Mouse (Mus musculus) MEL (cell line): ENCODE results near the gene Josd2. TPM values are rescaled to one million over a fixed set of nuclear protein-coding genes. Genes with fewer than 3 reads are reported as not detected.

Experiments used
- DNase-seq: peaks from one replicate; pipeline ENCODE4 v3.0.0; 2011; ENCODE audit warnings: low read depth, low spot score
- H3K27ac ChIP-seq: 2 replicates; pipeline ENCODE4 v1.5.1; 2012; ENCODE audit warnings: low read depth, mild to moderate bottlenecking, control low read depth, low read length, moderate library complexity; ENCODE audit not compliant: control insufficient read depth
- H3K27me3 ChIP-seq, 2 experiments: fragments of 150-350 bp in 1 of 2; sonication (generic) in 1 of 2; 2 replicates each; pipeline ENCODE4 v1.6.1; 2012; ENCODE audit warnings: low read length in 2 of 2, mild to moderate bottlenecking in 2 of 2, improper control_type of control experiment in 1 of 2, moderate library complexity in 1 of 2; ENCODE audit not compliant: insufficient read depth in 2 of 2, control insufficient read depth in 1 of 2
- H3K36me3 ChIP-seq, 2 experiments: 2 replicates each; pipeline ENCODE4 v1.6.1; 2012 to 2014; ENCODE audit warnings: low read length in 2 of 2, improper control_type of control experiment in 1 of 2, inconsistent platforms in 1 of 2, mild to moderate bottlenecking in 1 of 2; ENCODE audit not compliant: insufficient read depth in 2 of 2, control insufficient read depth in 1 of 2
- H3K4me1 ChIP-seq, 2 experiments: fragments of 150-350 bp in 1 of 2; sonication (generic) in 1 of 2; 2 replicates each; pipeline ENCODE4 v1.6.1; 2012; ENCODE audit warnings: low read length in 2 of 2, improper control_type of control experiment in 1 of 2, mild to moderate bottlenecking in 1 of 2; ENCODE audit not compliant: insufficient read depth in 2 of 2, control insufficient read depth in 1 of 2
- H3K4me3 ChIP-seq, 2 experiments: fragments of 150-350 bp in 1 of 2; sonication (generic) in 1 of 2; 2 replicates each; pipeline ENCODE4 v1.5.1; 2012; ENCODE audit warnings: low read depth in 2 of 2, low read length in 2 of 2, mild to moderate bottlenecking in 2 of 2, moderate library complexity in 2 of 2, control low read depth in 1 of 2, improper control_type of control experiment in 1 of 2; ENCODE audit not compliant: control insufficient read depth in 1 of 2, insufficient read depth in 1 of 2
- H3K79me2 ChIP-seq: 2 replicates; pipeline ENCODE4 v1.6.1; 2012; ENCODE audit warnings: mild to moderate bottlenecking, low read length, moderate library complexity; ENCODE audit not compliant: control insufficient read depth, poor library complexity, insufficient read depth
- H3K9ac ChIP-seq: 2 replicates; pipeline ENCODE4 v1.6.1; 2012; ENCODE audit warnings: low read depth, mild to moderate bottlenecking, control low read depth, low read length, moderate library complexity; ENCODE audit not compliant: control insufficient read depth, poor library complexity, severe bottlenecking
- H3K9me3 ChIP-seq: fragments of 150-350 bp; sonication (generic); replicated peaks from 2 replicates; pipeline ENCODE4 v1.6.1; 2012; ENCODE audit warnings: mild to moderate bottlenecking, low read length, improper control_type of control experiment, moderate library complexity; ENCODE audit not compliant: insufficient read depth
- CHD1 ChIP-seq: IDR thresholded peaks from 2 replicates; pipeline ENCODE4 v1.6.1; 2012; ENCODE audit warnings: low read depth, mild to moderate bottlenecking, inconsistent platforms, low read length, improper control_type of control experiment
- CHD2 ChIP-seq: IDR thresholded peaks from 2 replicates; pipeline ENCODE4 v1.6.1; 2011; ENCODE audit warnings: low read length, improper control_type of control experiment
- E2F4 ChIP-seq: IDR thresholded peaks from 2 replicates; pipeline ENCODE4 v1.6.1; 2011; ENCODE audit warnings: low read depth, low read length, improper control_type of control experiment, borderline replicate concordance
- ELF1 ChIP-seq: IDR thresholded peaks from 2 replicates; pipeline ENCODE4 v1.6.1; 2014; ENCODE audit warnings: low read depth, mild to moderate bottlenecking, inconsistent platforms, low read length, improper control_type of control experiment, moderate library complexity
- ETS1 ChIP-seq: IDR thresholded peaks from 2 replicates; pipeline ENCODE4 v1.6.1; 2012; ENCODE audit warnings: low read depth, mild to moderate bottlenecking, inconsistent platforms, low read length, improper control_type of control experiment, moderate library complexity
- JUND ChIP-seq: IDR thresholded peaks from 2 replicates; pipeline ENCODE4 v1.6.1; 2011; ENCODE audit warnings: low read depth, mild to moderate bottlenecking, improper control_type of control experiment, low read length
- MAFK ChIP-seq: IDR thresholded peaks from 2 replicates; pipeline ENCODE4 v1.6.1; 2011; ENCODE audit warnings: low read depth, mild to moderate bottlenecking, low read length, improper control_type of control experiment, borderline replicate concordance
- MYB ChIP-seq: IDR thresholded peaks from 2 replicates; pipeline ENCODE4 v1.6.1; 2011; ENCODE audit warnings: mild to moderate bottlenecking, low read depth, low read length, improper control_type of control experiment
- NRF1 ChIP-seq: IDR thresholded peaks from 2 replicates; pipeline ENCODE4 v1.6.1; 2014; ENCODE audit warnings: low read depth, mild to moderate bottlenecking, inconsistent platforms, low read length, improper control_type of control experiment, moderate library complexity; ENCODE audit not compliant: poor library complexity, insufficient read depth, severe bottlenecking
- POLR2A ChIP-seq, 2 experiments: IDR thresholded peaks; 2 replicates each; pipeline ENCODE4 v1.6.1; 2011 to 2012; ENCODE audit warnings: low read length in 2 of 2, mild to moderate bottlenecking in 2 of 2, control low read depth in 1 of 2, improper control_type of control experiment in 1 of 2, low read depth in 1 of 2, moderate library complexity in 1 of 2; ENCODE audit not compliant: control insufficient read depth in 1 of 2, insufficient read depth in 1 of 2, poor library complexity in 1 of 2
- POLR2AphosphoS2 ChIP-seq: IDR thresholded peaks from 2 replicates; pipeline ENCODE4 v1.6.1; 2011; ENCODE audit warnings: low read length, improper control_type of control experiment
- RCOR1 ChIP-seq: IDR thresholded peaks from 2 replicates; pipeline ENCODE4 v1.6.1; 2012; ENCODE audit warnings: low read depth, mild to moderate bottlenecking, inconsistent platforms, low read length, improper control_type of control experiment
- SIN3A ChIP-seq: IDR thresholded peaks from 2 replicates; pipeline ENCODE4 v1.6.1; 2012; ENCODE audit warnings: low read length, improper control_type of control experiment, inconsistent platforms
- TAL1 ChIP-seq: IDR thresholded peaks from 2 replicates; pipeline ENCODE4 v1.6.1; 2012; ENCODE audit warnings: mild to moderate bottlenecking, inconsistent platforms, low read length, moderate library complexity, mixed read lengths
- TCF12 ChIP-seq: IDR thresholded peaks from 2 replicates; pipeline ENCODE4 v1.6.1; 2014; ENCODE audit warnings: low read depth, mild to moderate bottlenecking, inconsistent platforms, low read length, improper control_type of control experiment, moderate library complexity
- USF1 ChIP-seq: IDR thresholded peaks from 2 replicates; pipeline ENCODE4 v1.6.1; 2014; ENCODE audit warnings: low read depth, mild to moderate bottlenecking, inconsistent platforms, low read length, improper control_type of control experiment, moderate library complexity
- ZKSCAN1 ChIP-seq: IDR thresholded peaks from 2 replicates; pipeline ENCODE4 v1.6.1; 2012; ENCODE audit warnings: low read depth, mild to moderate bottlenecking, inconsistent platforms, low read length, improper control_type of control experiment, moderate library complexity
- ZNF384 ChIP-seq: IDR thresholded peaks from 2 replicates; pipeline ENCODE4 v1.6.1; 2012; ENCODE audit warnings: low read depth, mild to moderate bottlenecking, inconsistent platforms, low read length, improper control_type of control experiment
- polyA plus RNA-seq, 2 experiments: library from polyadenylated mRNA; stranded (reverse) in 1 of 2; unstranded in 1 of 2; fragments of >175 nt in 1 of 2; fragments of >200 nt in 1 of 2; gene quantifications; 2 replicates each; pipeline versions ENCODE4 v1.2.1 to v1.2.4; 2012; ENCODE audit warnings: low replicate concordance in 2 of 2, low read depth in 1 of 2; ENCODE audit not compliant: insufficient read length in 2 of 2, insufficient read depth in 1 of 2, missing spikeins in 1 of 2
- total RNA-seq: library from RNA; depleted of rRNA; stranded (reverse); fragments of 300-350 nt; gene quantifications from 2 replicates; pipeline ENCODE4 v1.2.3, GENCODE M21; 2012

The Josd2 gene
- total and polyA plus RNA-seq, 3 experiments: 95.5 to 141 TPM; not detected in 1

- H3K27me3 ChIP-seq: no peaks in the 10 kb centered on the region
- no peak for DNase-seq
- H3K9me3 ChIP-seq: no peaks in the 10 kb centered on the region
- no peak overlapping the region for H3K4me3 ChIP-seq
- no peaks in the 10 kb centered on the region for H3K36me3 ChIP-seq
- H3K4me1 ChIP-seq: no peaks in the 10 kb centered on the region
- H3K79me2 ChIP-seq: no peaks in the 10 kb centered on the region
- H3K27ac ChIP-seq: no peak overlapping the region
- no peak overlapping the region for H3K9ac ChIP-seq
- TF ChIP-seq ZNF384 (no peak), RCOR1 (no peak), NRF1 (no peak), ETS1 (no peak), E2F4 (no peak), MYB (no peak), MAFK (no peak), TCF12 (no peak), ELF1 (no peak), TAL1 (no peak), USF1 (no peak), POLR2AphosphoS2 (no peak), ZKSCAN1 (no peak), CHD1 (no peak)
Observed at GRCm38 (mm10) chr7:44456302-44456701, 11.5 kb upstream of the Josd2 start.

GRCm38 (mm10) chr7:44460067-44460466, 7.7 kb upstream of the Josd2 start:
- Histone ChIP-seq H3K27ac (no peak overlapping the region), H3K36me3 (no peaks in the 10 kb centered on the region), H3K4me1 (0 out of 4 replicates have a peak, but pooled peaks cover 0 to 3% of the 10 kb centered on the region in 2 experiments), H3K9me3 (no peaks in the 10 kb centered on the region), H3K79me2 (no peaks in the 10 kb centered on the region), H3K9ac (no peak overlapping the region), H3K27me3 (no peaks in the 10 kb centered on the region), H3K4me3 (no peak overlapping the region)
- TF ChIP-seq CHD2 (no peak), ELF1 (no peak), POLR2A (IDR thresholded peaks at IDR 0.05; ENCODE audit: control insufficient read depth in 1 of 2, insufficient read depth in 1 of 2, low read depth in 1 of 2, low read length in 2 of 2, poor library complexity in 1 of 2) (no peak), JUND (no peak), MYB (no peak), SIN3A (no peak)
- no peak for DNase-seq
